Mouse (Mus musculus) hindbrain, embryonic 16.5 days (tissue): ENCODE results near the gene Sprr2a2. TPM values are rescaled to one million over a fixed set of nuclear protein-coding genes. Genes with fewer than 3 reads are reported as not detected.
"Not testable (repeated sequence)": the region's sequence is repeated elsewhere in the genome, so short reads cannot be mapped to it uniquely, and the experiment has no call there.

Experiments used
- ATAC-seq: fragments of 200-750 bp; cut with Nextera tagmentation; 2 replicates; pipeline ENCODE4 v1.8.0; 2017; ENCODE audit warnings: moderate TSS enrichment, moderate library complexity
- H3K27ac ChIP-seq: fragments of 300-500 bp; sonication (generic); 2 replicates; pipeline ENCODE4 v1.5.1; 2014; ENCODE audit warnings: low read depth, mild to moderate bottlenecking, control low read depth, low read length, moderate library complexity
- H3K27me3 ChIP-seq: fragments of 300-500 bp; sonication (generic); replicated peaks from 2 replicates; pipeline ENCODE4 v1.6.1; 2014; ENCODE audit warnings: low read length; ENCODE audit not compliant: control insufficient read depth, insufficient read depth
- H3K36me3 ChIP-seq: fragments of 300-500 bp; sonication (generic); 2 replicates; pipeline ENCODE4 v1.6.1; 2014; ENCODE audit warnings: mild to moderate bottlenecking, low read length, moderate library complexity, mixed read lengths; ENCODE audit not compliant: control insufficient read depth, insufficient read depth
- H3K4me1 ChIP-seq: fragments of 300-500 bp; sonication (generic); 2 replicates; pipeline ENCODE4 v1.6.1; 2014; ENCODE audit warnings: low read depth, low read length; ENCODE audit not compliant: control insufficient read depth, insufficient read depth
- H3K4me2 ChIP-seq: fragments of 300-500 bp; sonication (generic); 2 replicates; pipeline ENCODE4 v1.6.1; 2014; ENCODE audit warnings: mild to moderate bottlenecking, low read length, control low read depth, moderate library complexity
- H3K4me3 ChIP-seq: fragments of 300-500 bp; sonication (generic); 2 replicates; pipeline ENCODE4 v1.5.1; 2014; ENCODE audit warnings: mild to moderate bottlenecking, low read length, control low read depth, moderate library complexity
- H3K9ac ChIP-seq: fragments of 300-500 bp; sonication (generic); 2 replicates; pipeline ENCODE4 v1.6.1; 2014; ENCODE audit warnings: low read depth, mild to moderate bottlenecking, control low read depth, low read length, moderate library complexity
- H3K9me3 ChIP-seq: fragments of 300-500 bp; sonication (generic); 2 replicates; pipeline ENCODE4 v1.6.1; 2014; ENCODE audit warnings: mild to moderate bottlenecking, low read length, moderate library complexity; ENCODE audit not compliant: control insufficient read depth
- WGBS: fragments of 180-500 bp; shearing (Covaris S2); extraction: QIAGEN DNeasy Blood & Tissue Kit; methylation state at CpG from one replicate; pipeline ENCODE4 v1.1.7; 2014; 5-methylcytosine and 5-hydroxymethylcytosine counted together
- polyA plus RNA-seq: library from polyadenylated mRNA; unstranded; fragments of >200 nt; fragmentation: Nextera tagmentation; extraction: Ambion mirVana; gene quantifications from 2 replicates; pipeline ENCODE4 v1.2.1, GENCODE M21; 2015

Gene Sprr2a2
- 0.23 TPM in 1 of 2 replicates, not detected in the other for polyA plus RNA-seq

DNA sequence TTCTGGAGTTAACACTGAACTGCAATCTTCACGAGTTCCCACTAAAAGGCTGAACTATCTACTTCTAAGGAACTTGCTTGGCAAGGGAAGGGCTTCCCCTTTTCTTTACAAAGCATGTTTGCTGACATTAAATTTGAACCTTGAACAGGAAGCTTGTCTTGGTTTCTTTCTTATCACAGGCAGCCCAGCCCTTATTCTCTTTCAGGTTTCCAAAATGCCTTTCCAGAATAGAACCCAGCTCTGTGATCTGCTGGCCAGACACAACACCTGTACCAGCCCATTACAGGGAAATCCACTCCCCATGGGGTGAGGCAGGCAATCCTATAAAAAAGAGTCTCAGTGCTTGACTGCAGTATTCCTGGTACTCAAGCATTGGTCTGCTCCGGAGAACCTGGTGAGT, at the start of gene Sprr2a2, which contains the start of gene Sprr2a1:
TSS of gene Sprr2a2 (plus strand) at position 352 of the 400 bp plus-strand sequence.
TSS of gene Sprr2a1 (plus strand) at position 231 of the 400 bp plus-strand sequence.
- H3K4me2 ChIP-seq, H3K27me3 ChIP-seq, ATAC-seq, H3K4me3 ChIP-seq, H3K9ac ChIP-seq, H3K9me3 ChIP-seq, H3K4me1 ChIP-seq, H3K27ac ChIP-seq, H3K36me3 ChIP-seq: not testable (repeated sequence)
- no CpG with 5 or more reads among the region's 2 CpGs for WGBS

DNA sequence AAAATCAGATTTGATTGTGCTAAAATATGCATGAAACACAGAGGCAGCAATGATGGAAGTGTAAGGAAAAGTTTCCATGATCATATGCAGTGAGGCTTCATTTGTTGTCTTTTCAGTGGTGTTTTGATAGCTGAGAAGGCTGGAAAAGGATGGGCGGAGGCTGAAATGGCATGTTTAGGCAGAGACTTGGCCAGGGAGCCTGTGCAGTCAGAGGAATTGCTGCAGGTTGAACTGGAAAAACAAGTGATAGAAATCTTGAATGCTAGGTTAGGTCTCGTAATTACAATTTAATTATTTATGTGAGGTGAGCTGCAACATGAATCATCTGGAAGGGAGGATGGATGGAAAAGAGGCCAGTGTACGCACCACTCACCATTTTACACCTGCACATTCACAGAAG, 45.9 kb upstream of the Sprr2a2 start:
- Histone ChIP-seq H3K4me2 (no peak overlapping the region), H3K9me3 (no peaks in the 10 kb centered on the region), H3K36me3 (no peaks in the 10 kb centered on the region), H3K4me1 (no peaks in the 10 kb centered on the region), H3K9ac (no peak overlapping the region), H3K27ac (no peak overlapping the region), H3K4me3 (no peak overlapping the region), H3K27me3 (no peaks in the 10 kb centered on the region)
- ATAC-seq, result no peak
- WGBS, result 89% methylated on average over 3 of the region's 3 CpGs

DNA sequence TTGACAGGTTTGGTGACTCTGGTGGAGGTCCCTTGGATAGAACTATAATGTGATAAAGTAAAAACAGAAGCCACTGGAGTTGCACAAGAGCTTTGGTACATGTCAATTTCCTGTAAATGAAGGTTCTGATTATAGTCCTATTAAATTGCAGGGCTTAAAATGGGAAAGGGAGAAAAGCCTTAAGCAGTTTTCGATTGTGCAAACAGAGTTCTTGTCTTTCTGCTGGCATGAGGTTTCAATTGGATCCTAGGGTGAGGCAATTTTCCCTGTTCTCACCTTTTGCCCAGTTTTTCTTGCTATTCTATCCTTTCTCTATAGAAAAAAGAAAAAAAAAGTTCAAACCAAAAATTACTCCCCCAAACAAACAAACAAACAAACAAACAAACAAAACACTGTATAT, 38.8 kb upstream of the Sprr2a2 start:
- no peaks in the 10 kb centered on the region for H3K4me1 ChIP-seq
- H3K4me3 ChIP-seq, result no peak overlapping the region
- H3K9ac ChIP-seq, result no peak overlapping the region
- H3K36me3 ChIP-seq, result no peaks in the 10 kb centered on the region
- H3K4me2 ChIP-seq, result no peak overlapping the region
- H3K27ac ChIP-seq, result no peak overlapping the region
- no peaks in the 10 kb centered on the region for H3K9me3 ChIP-seq
- H3K27me3 ChIP-seq, result no peaks in the 10 kb centered on the region
- no peak for ATAC-seq
- 84% methylated on average over 1 of the region's 1 CpGs for WGBS

DNA sequence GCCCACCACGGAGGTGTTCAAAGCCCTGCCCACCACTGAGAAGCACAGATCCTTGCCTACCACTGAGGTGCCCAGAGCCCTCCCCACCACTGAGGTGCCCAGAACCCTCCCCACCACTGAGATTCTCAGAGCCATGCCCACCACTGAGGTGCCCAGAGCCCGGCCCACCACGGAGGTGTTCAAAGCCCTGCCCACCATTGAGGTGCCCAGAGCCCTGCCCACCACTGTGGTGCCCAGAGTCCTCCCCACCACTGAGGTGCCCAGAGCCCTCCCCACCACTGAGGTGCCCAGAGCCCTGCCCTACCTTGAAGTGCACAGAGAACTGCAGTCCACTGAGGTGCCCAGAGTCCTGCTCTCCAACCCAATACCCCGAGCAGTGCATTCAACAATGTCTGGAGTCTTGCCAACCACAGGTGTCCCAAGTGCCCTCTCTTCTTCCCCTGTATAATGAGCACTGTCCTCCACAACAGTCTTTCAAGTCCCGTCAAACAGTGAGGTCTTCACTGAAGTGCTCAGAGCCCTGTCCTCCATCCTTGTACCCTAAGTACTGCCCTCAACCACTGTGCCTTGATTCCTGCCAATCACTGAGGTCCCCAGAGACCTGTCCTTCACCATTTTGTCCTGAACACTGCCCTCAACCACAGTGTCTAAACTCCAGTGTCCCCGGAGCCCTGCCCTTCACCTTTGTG, 20.1 kb upstream of the Sprr2a2 start:
- Histone ChIP-seq H3K4me3 (no peak overlapping the region), H3K9me3 (no peaks in the 10 kb centered on the region), H3K27me3 (no peaks in the 10 kb centered on the region), H3K9ac (no peak overlapping the region), H3K4me2 (no peak overlapping the region), H3K36me3 (no peaks in the 10 kb centered on the region), H3K27ac (no peak overlapping the region), H3K4me1 (no peaks in the 10 kb centered on the region)
- 83% methylated on average over 6 of the region's 6 CpGs for WGBS
- ATAC-seq, result no peak; the same call in 1 of the 2 replicates

DNA sequence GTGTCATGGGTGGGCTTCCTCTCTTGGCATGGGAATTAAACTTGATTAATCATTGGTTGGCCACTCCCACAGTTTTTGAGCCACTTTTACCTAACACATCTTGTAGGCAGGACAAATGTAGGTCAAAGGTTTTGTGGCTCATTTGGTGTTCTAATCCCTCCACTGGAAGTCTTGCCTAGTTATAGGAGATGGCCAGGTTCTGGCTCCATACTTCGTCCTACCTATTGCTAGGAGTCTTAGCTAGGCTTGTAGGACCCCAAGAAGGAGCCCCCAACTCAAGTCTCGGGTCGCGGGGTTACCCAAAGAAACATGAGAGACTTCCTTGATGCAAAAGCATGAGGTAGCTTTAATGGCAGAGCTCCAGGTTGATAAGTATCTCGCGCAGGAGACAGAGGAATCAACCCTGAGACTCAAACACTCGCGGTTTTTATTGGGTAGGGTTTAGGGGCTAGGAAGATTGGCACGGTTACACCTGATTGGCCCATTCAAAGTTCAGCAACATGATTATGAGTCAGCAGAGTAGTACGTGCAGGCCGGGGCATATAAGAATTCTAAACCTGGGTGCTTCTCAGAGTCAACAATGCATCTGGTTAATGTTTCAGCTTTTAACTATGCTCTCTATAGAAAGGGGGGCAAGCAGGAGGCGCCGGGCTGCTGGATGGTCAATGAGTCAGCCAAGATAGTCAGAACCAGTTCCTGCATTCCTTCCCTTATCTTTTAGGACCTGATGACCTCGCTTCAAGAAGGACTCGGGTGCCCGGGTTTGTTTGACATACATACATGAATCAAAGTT, 4.4 kb upstream of the Sprr2a2 start:
- not testable (repeated sequence) for H3K9me3 ChIP-seq, ATAC-seq, H3K27me3 ChIP-seq, H3K36me3 ChIP-seq, H3K9ac ChIP-seq, H3K4me3 ChIP-seq, H3K4me1 ChIP-seq, H3K27ac ChIP-seq, H3K4me2 ChIP-seq
- no CpG with 5 or more reads among the region's 16 CpGs for WGBS

DNA sequence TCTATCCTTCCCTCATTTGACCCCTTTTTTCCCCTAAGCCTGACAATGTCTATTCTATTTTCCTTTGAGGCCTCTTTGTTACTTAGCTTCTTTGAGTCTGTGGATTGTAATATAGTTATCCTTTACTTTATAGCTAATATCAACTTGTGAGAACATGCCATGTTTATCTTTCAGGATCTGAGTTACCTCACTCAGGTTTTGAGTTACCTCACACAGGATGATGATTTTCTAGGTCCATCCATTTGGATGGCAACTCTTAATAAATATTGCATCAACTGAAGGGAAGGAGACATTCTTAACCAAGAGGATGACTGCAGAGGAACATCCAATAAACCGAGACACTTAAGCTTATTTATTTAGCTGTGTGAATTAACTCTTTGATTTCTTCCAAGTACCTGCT, 3.7 kb upstream of the Sprr2a2 start:
- H3K36me3 ChIP-seq, H3K27ac ChIP-seq, ATAC-seq, H3K9ac ChIP-seq, H3K27me3 ChIP-seq, H3K4me3 ChIP-seq, H3K4me1 ChIP-seq, H3K4me2 ChIP-seq, H3K9me3 ChIP-seq: not testable (repeated sequence)
- WGBS, result no CpG with 5 or more reads among the region's 1 CpGs

DNA sequence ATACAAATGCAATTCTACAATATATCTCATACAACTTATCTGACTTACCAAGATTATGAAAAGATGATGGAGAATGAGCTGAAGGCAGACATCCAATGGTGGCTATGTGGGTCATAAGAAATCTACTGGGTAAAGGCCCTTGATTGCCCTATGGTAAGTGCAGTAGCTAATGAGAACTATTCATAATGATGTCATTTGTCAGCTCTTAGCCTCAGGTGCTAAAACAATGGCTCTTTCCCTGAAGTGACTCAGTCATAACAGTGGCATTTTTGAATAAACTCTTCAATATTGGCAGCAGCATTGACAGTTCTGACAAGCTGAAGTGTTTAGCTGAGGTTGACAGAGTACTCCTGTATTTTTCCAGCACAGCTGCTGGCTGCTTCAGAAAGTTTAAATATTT, 2.1 kb upstream of the Sprr2a2 start:
- H3K9me3 ChIP-seq, H3K4me3 ChIP-seq, H3K4me2 ChIP-seq, H3K4me1 ChIP-seq, H3K27me3 ChIP-seq, H3K36me3 ChIP-seq, H3K9ac ChIP-seq, H3K27ac ChIP-seq: not testable (repeated sequence)
- ATAC-seq, result peak; percentile 40

DNA sequence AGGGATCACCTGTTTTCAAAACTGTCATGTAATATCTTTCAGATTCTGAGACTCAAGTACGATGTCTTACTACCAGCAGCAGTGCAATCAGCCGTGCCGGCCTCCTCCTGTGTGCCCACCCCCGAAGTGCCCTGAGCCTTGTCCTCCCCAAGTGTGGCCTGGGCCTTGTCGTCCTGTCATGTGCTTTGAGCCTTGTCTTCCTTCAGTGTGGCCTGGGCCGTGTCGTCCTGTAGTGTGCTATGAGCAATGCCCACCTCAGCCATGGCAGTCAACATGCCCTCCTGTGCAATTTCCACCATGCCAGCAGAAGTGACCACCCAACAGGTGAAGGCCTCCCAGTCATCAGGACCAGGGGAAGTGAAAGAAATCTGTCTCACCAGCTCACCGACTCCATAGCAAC, 3.3 kb downstream of the Sprr2a2 start:
- ATAC-seq, result peak; percentile 48; the same call in 1 of the 2 replicates
- not testable (repeated sequence) for H3K27me3 ChIP-seq, H3K4me3 ChIP-seq, H3K9me3 ChIP-seq, H3K4me2 ChIP-seq, H3K4me1 ChIP-seq, H3K27ac ChIP-seq, H3K9ac ChIP-seq, H3K36me3 ChIP-seq
- no CpG with 5 or more reads among the region's 8 CpGs for WGBS

DNA sequence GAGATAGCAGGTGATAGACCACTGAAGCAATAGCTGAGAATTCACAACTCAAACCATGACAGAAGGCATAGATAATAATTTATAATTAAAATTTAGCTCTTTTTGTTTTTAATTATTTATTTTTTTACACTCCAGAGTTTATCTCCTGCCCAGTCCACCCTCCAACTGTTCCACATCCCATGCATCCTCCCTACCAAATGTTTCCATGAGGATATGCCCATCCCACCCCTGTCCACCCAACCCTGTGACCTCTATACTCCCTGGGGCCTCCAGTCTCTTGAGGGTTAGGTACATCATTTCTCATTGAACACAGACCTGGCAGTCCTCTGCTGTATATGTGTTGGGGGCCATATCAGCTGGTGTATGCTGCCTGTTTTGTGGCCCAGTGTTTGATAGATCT, 8.0 kb downstream of the Sprr2a2 start:
- peak; percentile 53; the same call in 1 of the 2 replicates for ATAC-seq
- H3K36me3 ChIP-seq, H3K4me3 ChIP-seq, H3K4me1 ChIP-seq, H3K27me3 ChIP-seq, H3K9ac ChIP-seq, H3K4me2 ChIP-seq, H3K9me3 ChIP-seq, H3K27ac ChIP-seq: not testable (repeated sequence)
